Mouse (Mus musculus): ENCODE measurements around the gene Fnbp1. TPM values are rescaled to one million over a fixed set of nuclear protein-coding genes. Genes with fewer than 3 reads are reported as not detected.

Gene Fnbp1
- 65.8 and 75.6 TPM in 2 replicates for polyA plus RNA-seq (2012; rRNA removed; ENCODE audit: low replicate concordance)

DNA sequence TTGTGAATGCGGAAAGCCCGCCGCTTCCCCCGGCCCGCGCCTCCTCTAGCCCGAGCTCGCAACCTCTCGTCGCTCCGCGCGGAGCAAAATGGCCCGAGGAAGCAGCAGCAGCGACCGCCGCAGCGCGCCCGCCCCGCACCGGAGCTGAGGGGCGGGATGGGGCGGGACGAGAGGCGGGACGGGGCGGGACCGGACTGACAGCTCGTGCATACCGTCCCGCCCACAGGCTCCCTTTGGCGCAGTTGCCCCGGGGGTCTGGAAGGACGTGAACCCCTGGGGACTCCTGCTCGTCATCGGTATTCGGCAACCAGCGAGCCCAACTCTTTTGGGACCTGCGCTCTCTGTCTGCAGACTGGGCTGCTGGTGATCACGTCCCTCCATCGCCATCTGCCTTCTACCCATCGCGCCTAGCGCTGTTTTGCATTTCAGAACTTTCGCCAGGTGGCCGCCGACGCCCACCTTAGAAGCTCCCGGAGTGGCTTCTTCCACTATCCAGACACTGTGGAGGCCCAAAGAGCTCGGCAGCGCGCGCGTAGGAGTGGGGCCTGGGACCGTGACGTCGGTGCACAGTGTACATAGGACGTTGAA, at the start of gene Fnbp1:
Gene Fnbp1 (minus strand): TSS at position 142 of the 588 bp plus-strand sequence.

DNA sequence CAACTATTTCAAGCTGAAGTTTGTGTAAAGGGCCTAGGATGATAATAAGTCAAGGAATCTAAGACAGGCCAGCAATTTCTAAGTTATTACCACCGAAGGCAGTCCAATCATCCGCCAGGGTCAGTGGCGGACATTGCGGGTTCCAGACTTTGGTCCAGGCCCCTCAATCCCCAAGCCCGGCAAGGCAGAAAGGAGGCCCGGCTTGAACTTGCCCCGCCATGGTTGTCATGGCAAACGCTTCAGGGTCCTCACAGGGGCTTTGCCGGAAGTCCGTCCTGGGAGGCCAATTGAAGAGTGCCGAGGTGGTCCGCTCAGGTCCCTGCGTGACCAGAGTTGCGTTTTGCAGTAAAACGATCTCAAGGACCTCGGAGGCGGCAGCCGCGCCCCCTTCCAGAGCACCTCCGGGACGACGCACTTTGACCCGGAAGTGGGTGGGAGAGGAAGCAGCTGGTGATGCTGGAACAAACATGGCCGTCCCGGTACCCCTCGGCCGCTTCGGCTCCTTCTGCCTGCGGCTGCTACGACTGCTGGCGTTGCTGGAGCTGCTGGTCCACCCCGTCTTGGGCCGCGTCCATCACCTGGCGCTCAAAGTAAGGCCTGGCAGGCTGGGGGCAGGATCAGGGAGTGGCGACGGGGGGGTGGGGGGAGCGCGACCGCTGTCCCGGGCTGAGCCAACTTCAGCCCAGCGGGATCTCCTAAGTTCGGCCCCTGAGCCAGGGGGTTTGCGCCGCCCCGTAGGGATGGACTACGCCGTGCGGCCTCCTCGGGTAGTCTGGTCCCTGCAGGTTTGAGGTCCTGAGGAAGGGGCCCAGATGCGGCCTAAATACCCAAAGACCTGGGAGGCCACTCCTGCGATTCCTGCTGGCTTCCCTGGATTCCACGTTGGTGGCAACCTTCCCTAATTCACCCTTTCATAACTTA, 10.3 kb upstream of the Fnbp1 start, which contains the start of gene Gpr107:
Gene Gpr107 (plus strand): TSS at position 425 of the 921 bp plus-strand sequence.

DNA sequence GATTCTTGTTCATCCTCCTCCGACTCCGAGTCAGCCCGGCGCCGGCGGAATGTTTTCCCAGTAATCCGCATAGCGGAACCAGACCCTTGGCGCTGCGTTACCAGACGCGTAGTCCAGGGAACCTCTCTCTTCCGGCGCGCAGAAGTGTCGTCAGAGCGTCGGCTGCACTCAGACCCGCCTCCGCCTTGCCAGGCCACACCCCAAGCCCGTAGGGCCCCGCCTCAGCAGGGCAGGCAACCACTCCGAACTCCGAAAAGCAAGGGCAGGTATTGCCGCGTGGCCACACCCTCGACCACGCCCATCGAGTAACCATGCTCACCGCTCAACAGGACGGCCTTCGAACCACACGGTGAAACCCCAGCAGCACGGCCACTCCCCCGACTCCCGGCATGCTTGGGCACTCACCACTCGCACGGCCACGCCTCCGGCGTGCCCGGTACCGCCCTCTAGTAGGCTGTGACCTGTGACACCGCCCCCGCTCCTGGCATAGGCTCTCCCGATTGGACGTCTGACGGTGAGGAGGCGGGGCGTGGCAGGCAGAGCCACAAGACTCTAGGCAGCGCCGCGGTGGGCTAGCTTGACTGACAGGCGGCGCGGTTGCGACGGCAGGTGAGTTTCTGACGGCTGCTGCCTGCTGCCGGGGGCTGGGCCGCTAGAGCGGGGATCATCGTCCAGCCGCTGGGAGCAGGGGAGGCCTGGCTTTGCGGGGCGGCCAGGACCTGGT, 159.9 kb downstream of the Fnbp1 start, which contains the start of the genes BC005624 and Usp20:
Gene BC005624 (minus strand): TSS at position 412 of the 724 bp plus-strand sequence.
Gene Usp20 (plus strand): TSS at position 490 of the 724 bp plus-strand sequence.

Other genes with a start within 250 kb of the Fnbp1 start
- 120 and 129 TPM in 2 replicates for gene Ptges, start 212.1 kb downstream of the Fnbp1 start, polyA plus RNA-seq (2012; rRNA removed; ENCODE audit: low replicate concordance)
- gene Tor1b, start 189.0 kb downstream of the Fnbp1 start, polyA plus RNA-seq (2012; rRNA removed; ENCODE audit: low replicate concordance), result 26.8 and 33.4 TPM in 2 replicates
- gene Tor1a, start 174.1 kb downstream of the Fnbp1 start, polyA plus RNA-seq (2012; rRNA removed; ENCODE audit: low replicate concordance), result 37.6 and 46.1 TPM in 2 replicates
- 15.3 and 26.7 TPM in 2 replicates for gene BC005624, start 159.8 kb downstream of the Fnbp1 start, polyA plus RNA-seq (2012; rRNA removed; ENCODE audit: low replicate concordance)
- gene Usp20, start 159.7 kb downstream of the Fnbp1 start, polyA plus RNA-seq (2012; rRNA removed; ENCODE audit: low replicate concordance), result 19.3 and 21.0 TPM in 2 replicates
- 23.4 and 30.0 TPM in 2 replicates for gene Gpr107, start 10.3 kb upstream of the Fnbp1 start, polyA plus RNA-seq (2012; rRNA removed; ENCODE audit: low replicate concordance)
- 2.4 and 3.2 TPM in 2 replicates for gene Ncs1, start 103.8 kb upstream of the Fnbp1 start, polyA plus RNA-seq (2012; rRNA removed; ENCODE audit: low replicate concordance)
- 32.2 and 62.6 TPM in 2 replicates for gene Hmcn2, start 172.4 kb upstream of the Fnbp1 start, polyA plus RNA-seq (2012; rRNA removed; ENCODE audit: low replicate concordance)